Mouse (Mus musculus) kidney, embryonic 15.5 days (tissue): ENCODE data around the gene Clk1. TPM values are rescaled to one million over a fixed set of nuclear protein-coding genes. Genes with fewer than 3 reads are reported as not detected.

Source experiments
- ATAC-seq: fragments of 200-750 bp; cut with Nextera tagmentation; replicated peaks from 2 replicates; pipeline ENCODE4 v1.8.0; 2017; ENCODE audit warnings: moderate TSS enrichment; ENCODE audit not compliant: low FRiP score
- H3K27ac ChIP-seq: fragments of 300-500 bp; sonication (generic); 2 replicates; pipeline ENCODE4 v1.5.1; 2015; ENCODE audit warnings: mild to moderate bottlenecking, inconsistent platforms
- H3K27me3 ChIP-seq: fragments of 300-500 bp; sonication (generic); 2 replicates; pipeline ENCODE4 v1.6.1; 2015; ENCODE audit warnings: inconsistent platforms
- H3K36me3 ChIP-seq: fragments of 300-500 bp; sonication (generic); 2 replicates; pipeline ENCODE4 v1.6.1; 2015; ENCODE audit warnings: inconsistent platforms
- H3K4me1 ChIP-seq: fragments of 300-500 bp; sonication (generic); 2 replicates; pipeline ENCODE4 v1.6.1; 2015; ENCODE audit warnings: inconsistent platforms
- H3K4me2 ChIP-seq: fragments of 300-500 bp; sonication (generic); 2 replicates; pipeline ENCODE4 v1.6.1; 2015; ENCODE audit warnings: moderate library complexity, mild to moderate bottlenecking, inconsistent platforms
- H3K4me3 ChIP-seq: fragments of 300-500 bp; sonication (generic); replicated peaks from 2 replicates; pipeline ENCODE4 v1.5.1; 2015; ENCODE audit warnings: mild to moderate bottlenecking, inconsistent platforms
- H3K9ac ChIP-seq: fragments of 300-500 bp; sonication (generic); 2 replicates; pipeline ENCODE4 v1.6.1; 2015; ENCODE audit warnings: mild to moderate bottlenecking, inconsistent platforms
- H3K9me3 ChIP-seq: fragments of 300-500 bp; sonication (generic); replicated peaks from 2 replicates; pipeline ENCODE4 v1.6.1; 2016; ENCODE audit warnings: inconsistent platforms
- WGBS: fragments of 180-500 bp; shearing (Covaris S2); methylation state at CpG from one replicate; pipeline ENCODE4 v1.1.7; 2015; ENCODE audit warnings: mixed read lengths; 5-methylcytosine and 5-hydroxymethylcytosine counted together
- polyA plus RNA-seq: library from polyadenylated mRNA; unstranded; fragments of >200 nt; fragmentation: Nextera tagmentation; extraction: Ambion mirVana; gene quantifications from 2 replicates; pipeline ENCODE4 v1.2.1, GENCODE M21; 2015

Gene Clk1
- 185 and 199 TPM in 2 replicates for polyA plus RNA-seq

DNA sequence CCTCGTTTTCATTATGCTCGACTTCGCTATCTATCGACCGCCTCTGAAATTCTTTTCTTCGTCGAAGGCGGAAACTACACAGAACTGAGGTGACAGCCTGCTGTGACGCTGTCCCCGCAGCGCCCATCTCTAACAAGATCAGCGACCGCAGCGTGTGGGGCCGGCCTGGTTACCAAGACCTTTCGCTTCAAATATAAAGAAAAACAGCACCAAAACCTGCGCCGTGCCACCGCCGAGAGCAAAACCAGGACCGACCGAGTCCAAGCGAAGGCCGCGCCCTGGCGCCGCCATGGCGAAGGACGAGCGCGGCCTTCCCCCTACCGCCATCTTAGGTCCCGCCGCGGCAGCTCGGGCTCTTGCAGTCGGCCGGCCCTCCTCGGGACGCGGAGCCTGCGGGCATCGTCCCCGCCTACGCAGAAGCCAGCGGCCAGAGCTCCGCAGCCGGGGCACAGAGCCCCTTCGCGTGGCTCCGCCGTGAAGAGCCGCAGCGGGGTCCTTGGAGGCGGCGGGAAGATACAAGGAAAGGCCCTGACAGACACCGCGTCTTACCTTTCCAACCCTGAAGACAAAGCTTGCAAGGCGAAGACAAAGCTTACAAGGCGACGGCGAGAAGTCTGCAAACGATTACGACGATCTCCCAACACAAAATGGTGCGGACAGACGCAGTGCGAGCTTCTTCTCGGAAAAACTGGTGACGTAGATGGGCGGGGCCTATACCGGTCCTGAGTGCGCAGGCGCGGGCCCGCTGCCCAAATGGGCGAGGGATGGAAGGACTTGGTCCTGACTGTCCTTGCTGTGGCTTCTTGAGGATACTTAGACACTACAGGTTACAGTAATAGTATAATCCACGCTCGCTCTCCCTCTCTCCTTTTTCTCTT, at the start of gene Clk1:
Clk1 (minus strand) TSS at position 696 of the 878 bp plus-strand sequence.
- peak; percentile 97 for ATAC-seq
- peak within 1 kb of the TSS; percentile 99 for H3K9ac ChIP-seq
- WGBS: under 1% methylated on average over 79 of the region's 79 CpGs
- H3K4me2 ChIP-seq: peak within 1 kb of the TSS; percentile 72
- no peaks in the 10 kb centered on the region for H3K9me3 ChIP-seq
- no peaks in the 10 kb centered on the region for H3K27me3 ChIP-seq
- peaks cover 26% of the 10 kb centered on the region for H3K4me1 ChIP-seq
- peak within 1 kb of the TSS; percentile 98 for H3K27ac ChIP-seq
- peaks cover 26% of the 10 kb centered on the region for H3K36me3 ChIP-seq
- peak within 1 kb of the TSS; percentile 89 for H3K4me3 ChIP-seq

DNA sequence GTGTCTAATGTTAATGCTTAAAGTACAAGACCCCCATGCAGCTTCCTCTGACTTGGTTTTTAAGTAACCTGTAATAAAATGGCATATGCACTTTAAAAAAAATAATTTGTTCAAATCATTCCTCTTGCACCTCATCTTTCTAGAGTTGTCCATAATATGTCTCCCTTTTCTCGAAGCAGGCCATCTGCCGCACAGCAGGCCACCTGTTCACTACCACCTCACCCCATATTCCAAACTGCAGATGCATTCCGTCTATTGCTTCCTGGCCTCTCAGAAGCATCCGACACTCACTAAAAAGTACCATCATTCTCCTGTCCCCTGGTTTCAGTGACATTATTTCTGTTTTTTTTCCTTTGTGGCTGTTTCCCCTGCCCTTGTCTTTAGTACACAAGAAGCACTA, 41.7 kb upstream of the Clk1 start:
- no peaks in the 10 kb centered on the region for H3K27me3 ChIP-seq
- H3K4me2 ChIP-seq: no peak overlapping the region
- H3K9me3 ChIP-seq: no peaks in the 10 kb centered on the region
- H3K36me3 ChIP-seq: peaks cover 86% of the 10 kb centered on the region
- WGBS: 97% methylated on average over 4 of the region's 4 CpGs
- H3K9ac ChIP-seq: no peak overlapping the region
- H3K4me1 ChIP-seq: no peaks in the 10 kb centered on the region
- H3K27ac ChIP-seq: no peak overlapping the region
- no peak for ATAC-seq
- no peak overlapping the region for H3K4me3 ChIP-seq

DNA sequence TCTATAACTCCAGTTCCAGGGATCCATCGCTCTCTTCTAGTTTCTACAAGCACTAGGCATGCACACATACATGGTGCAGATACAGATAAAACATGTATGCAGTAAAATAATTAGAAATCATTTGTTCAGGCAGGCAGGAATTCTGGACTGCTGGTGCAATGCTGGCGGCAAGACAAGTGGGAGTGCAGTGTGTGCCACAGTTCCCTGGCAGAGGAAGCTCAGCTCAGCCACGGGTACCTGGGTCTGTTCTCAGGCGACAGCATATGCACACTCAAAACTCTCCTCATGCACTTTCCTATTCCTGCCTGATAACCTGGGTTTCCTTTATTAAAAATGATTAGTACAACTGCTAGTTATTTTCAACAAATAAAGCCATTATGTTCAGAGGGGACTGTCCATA, 41.2 kb upstream of the Clk1 start:
- WGBS: 92% methylated on average over 4 of the region's 4 CpGs
- H3K4me1 ChIP-seq: no peaks in the 10 kb centered on the region
- ATAC-seq: no peak
- no peaks in the 10 kb centered on the region for H3K27me3 ChIP-seq
- no peak overlapping the region for H3K27ac ChIP-seq
- no peak overlapping the region for H3K4me2 ChIP-seq
- H3K4me3 ChIP-seq: no peak overlapping the region
- H3K9me3 ChIP-seq: no peaks in the 10 kb centered on the region
- no peak overlapping the region for H3K9ac ChIP-seq
- H3K36me3 ChIP-seq: peaks cover 86% of the 10 kb centered on the region

DNA sequence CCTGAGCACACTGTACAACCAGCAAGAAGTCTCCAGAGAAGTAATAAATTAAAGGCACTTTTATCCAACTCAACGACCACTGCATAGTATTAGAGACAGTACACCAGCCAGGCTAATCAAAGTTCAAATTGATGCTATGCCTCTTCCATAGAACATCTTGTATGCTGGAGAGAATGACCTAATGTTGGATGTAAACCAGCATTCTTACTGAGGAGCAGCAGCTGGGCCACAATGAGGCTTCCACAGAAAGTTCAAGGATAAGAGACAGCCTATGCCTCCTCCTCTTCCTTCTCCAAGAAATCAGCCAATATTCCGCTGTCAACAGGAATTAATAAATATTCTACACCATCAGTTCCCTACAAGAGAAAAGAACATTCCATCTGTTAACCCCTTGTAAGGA, 40.1 kb upstream of the Clk1 start:
- 63% methylated on average over 2 of the region's 2 CpGs for WGBS
- Histone ChIP-seq H3K4me2 (no peak overlapping the region), H3K36me3 (peaks cover 86% of the 10 kb centered on the region), H3K9me3 (no peaks in the 10 kb centered on the region), H3K9ac (no peak overlapping the region), H3K27ac (no peak overlapping the region), H3K4me1 (no peaks in the 10 kb centered on the region), H3K4me3 (no peak overlapping the region), H3K27me3 (no peaks in the 10 kb centered on the region)
- ATAC-seq: no peak

DNA sequence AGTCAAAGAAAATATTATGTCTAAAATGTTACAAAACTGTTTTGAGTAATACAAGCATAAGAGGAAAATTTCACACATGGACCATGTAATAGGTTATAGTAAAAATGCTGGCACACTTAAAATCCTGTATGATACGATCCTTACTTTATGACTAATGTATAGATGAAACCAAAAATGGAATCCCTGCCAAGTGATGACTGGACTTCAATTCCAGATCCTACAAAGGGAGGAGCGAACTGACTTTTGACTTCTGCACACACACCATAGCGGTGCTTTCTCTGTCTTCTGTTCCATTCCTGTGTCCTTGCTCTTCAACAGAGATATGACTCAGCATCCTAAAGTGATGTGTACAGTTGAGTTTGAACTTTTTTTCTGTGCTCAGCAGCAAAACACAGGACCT, 36.7 kb upstream of the Clk1 start:
- Histone ChIP-seq H3K27me3 (no peaks in the 10 kb centered on the region), H3K27ac (no peak overlapping the region), H3K4me1 (no peaks in the 10 kb centered on the region), H3K9ac (no peak overlapping the region), H3K36me3 (peaks cover 100% of the 10 kb centered on the region), H3K9me3 (no peaks in the 10 kb centered on the region), H3K4me3 (no peak overlapping the region), H3K4me2 (no peak overlapping the region)
- ATAC-seq: no peak
- WGBS: 95% methylated on average over 3 of the region's 3 CpGs

DNA sequence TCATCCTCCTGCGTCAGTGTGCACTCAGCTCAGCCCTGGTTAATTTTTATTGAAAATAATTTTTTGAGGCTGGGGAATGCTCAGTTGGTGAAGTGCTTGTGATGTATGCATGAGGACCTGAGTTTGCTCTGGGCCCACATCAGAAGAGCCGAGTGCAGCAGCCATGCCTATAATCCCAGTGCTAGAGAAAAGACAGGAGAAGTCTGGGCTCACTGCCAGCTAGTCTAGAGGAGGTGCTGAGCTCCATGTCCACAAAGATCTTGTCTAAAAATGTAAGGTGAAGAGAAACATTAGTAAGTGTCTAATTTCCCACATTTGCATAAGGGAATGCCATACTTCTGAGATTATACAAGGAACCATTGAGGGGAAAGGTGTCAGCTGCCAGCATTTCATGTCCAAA, 35.0 kb upstream of the Clk1 start:
- no peaks in the 10 kb centered on the region for H3K9me3 ChIP-seq
- no peak for ATAC-seq
- H3K36me3 ChIP-seq: peaks cover 100% of the 10 kb centered on the region
- no peaks in the 10 kb centered on the region for H3K27me3 ChIP-seq
- H3K27ac ChIP-seq: no peak overlapping the region
- H3K4me3 ChIP-seq: no peak overlapping the region
- no peaks in the 10 kb centered on the region for H3K4me1 ChIP-seq
- 82% methylated on average over 2 of the region's 2 CpGs for WGBS
- H3K4me2 ChIP-seq: no peak overlapping the region
- no peak overlapping the region for H3K9ac ChIP-seq

DNA sequence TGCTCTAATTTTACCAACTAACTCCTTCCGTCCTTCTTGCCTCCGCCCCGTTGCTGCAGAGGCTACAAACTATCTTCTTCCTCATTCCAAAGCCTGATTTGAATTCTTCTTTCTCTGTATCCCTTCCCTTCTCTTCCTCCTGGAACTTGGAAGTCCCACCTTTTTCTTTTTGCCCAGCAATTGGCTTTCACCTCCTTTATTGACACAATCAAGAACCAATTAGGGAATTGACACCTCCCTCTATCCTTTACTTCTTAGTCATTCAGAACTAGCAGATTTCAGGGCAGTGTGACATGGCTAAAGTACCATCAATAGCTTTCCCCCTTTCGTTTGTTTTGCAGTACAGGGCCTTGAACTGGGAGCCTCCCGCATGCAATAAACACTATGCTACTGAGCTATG, 34.3 kb upstream of the Clk1 start:
- no peak for ATAC-seq
- Histone ChIP-seq H3K9ac (no peak overlapping the region), H3K9me3 (no peaks in the 10 kb centered on the region), H3K4me3 (no peak overlapping the region), H3K27me3 (no peaks in the 10 kb centered on the region), H3K4me1 (no peaks in the 10 kb centered on the region), H3K27ac (no peak overlapping the region), H3K4me2 (no peak overlapping the region), H3K36me3 (peaks cover 100% of the 10 kb centered on the region)
- WGBS: 75% methylated on average over 5 of the region's 5 CpGs

DNA sequence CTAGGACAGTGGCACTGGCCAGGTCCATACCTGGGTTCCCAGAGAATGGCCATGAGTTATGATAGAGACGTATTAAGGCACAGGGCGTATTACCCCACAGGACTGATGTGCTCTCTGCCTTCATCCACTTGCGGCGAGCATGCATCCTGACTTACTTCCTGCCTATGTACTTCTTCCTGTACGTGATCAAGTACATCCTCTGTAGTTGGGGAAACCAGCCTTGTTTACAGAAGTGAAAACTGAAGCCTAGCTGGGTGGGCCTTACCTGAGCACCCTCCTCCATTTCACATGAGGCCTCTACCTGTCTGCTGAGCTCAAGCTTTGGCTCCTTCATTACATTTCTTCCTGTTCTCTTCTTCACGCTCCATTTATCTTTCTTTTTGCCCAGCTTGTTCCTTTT, 30.4 kb upstream of the Clk1 start:
- no peak overlapping the region for H3K9ac ChIP-seq
- H3K27ac ChIP-seq: no peak overlapping the region
- H3K27me3 ChIP-seq: no peaks in the 10 kb centered on the region
- peaks cover 94% of the 10 kb centered on the region for H3K36me3 ChIP-seq
- H3K9me3 ChIP-seq: no peaks in the 10 kb centered on the region
- 83% methylated on average over 6 of the region's 6 CpGs for WGBS
- no peaks in the 10 kb centered on the region for H3K4me1 ChIP-seq
- H3K4me2 ChIP-seq: no peak overlapping the region
- no peak for ATAC-seq
- no peak overlapping the region for H3K4me3 ChIP-seq

DNA sequence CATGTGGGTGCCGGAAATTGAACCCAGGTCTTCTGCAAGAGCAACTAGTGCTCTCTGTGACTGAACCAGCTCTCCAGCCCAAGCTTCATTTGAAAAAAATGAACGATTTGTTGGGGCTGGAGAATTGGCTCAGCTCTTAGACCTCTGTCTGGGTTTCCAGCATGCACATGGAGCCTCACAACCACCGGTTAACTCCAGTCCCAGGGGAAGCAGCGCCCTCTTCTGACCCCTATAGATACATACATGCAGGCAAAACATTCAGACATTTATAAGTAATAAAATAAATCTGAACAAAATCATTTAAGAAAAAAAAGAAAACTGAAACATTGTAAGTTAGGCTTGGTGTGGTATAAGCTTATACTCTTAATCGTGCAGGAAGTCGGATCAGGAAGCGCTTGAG, 24.5 kb upstream of the Clk1 start:
- H3K9ac ChIP-seq: no peak overlapping the region
- no peak overlapping the region for H3K4me2 ChIP-seq
- H3K27me3 ChIP-seq: no peaks in the 10 kb centered on the region
- ATAC-seq: no peak
- peaks cover 26% of the 10 kb centered on the region for H3K4me1 ChIP-seq
- WGBS: 83% methylated on average over 7 of the region's 7 CpGs
- H3K27ac ChIP-seq: no peak overlapping the region
- H3K9me3 ChIP-seq: no peaks in the 10 kb centered on the region
- peaks cover 52% of the 10 kb centered on the region for H3K36me3 ChIP-seq
- no peak overlapping the region for H3K4me3 ChIP-seq

DNA sequence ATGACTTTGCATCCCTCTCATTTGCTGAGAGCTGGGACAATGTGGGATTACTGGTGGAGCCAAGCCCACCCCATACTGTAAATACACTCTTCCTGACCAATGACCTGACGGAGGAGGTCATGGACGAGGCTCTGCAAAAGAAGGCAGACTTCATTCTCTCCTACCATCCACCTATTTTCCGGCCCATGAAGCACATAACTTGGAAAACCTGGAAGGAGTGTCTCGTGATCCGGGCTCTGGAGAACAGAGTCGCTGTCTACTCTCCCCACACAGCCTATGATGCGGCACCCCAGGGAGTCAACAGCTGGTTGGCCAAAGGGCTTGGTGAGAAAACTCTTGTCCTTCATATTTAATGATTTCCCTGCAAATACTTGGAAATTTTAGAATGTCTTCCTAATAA, 23.9 kb upstream of the Clk1 start:
- H3K27ac ChIP-seq: no peak overlapping the region
- peaks cover 26% of the 10 kb centered on the region for H3K4me1 ChIP-seq
- H3K9me3 ChIP-seq: no peaks in the 10 kb centered on the region
- no peak for ATAC-seq
- no peak overlapping the region for H3K4me3 ChIP-seq
- peaks cover 46% of the 10 kb centered on the region for H3K36me3 ChIP-seq
- H3K4me2 ChIP-seq: no peak overlapping the region
- WGBS: 78% methylated on average over 7 of the region's 7 CpGs
- no peak overlapping the region for H3K9ac ChIP-seq
- no peaks in the 10 kb centered on the region for H3K27me3 ChIP-seq

DNA sequence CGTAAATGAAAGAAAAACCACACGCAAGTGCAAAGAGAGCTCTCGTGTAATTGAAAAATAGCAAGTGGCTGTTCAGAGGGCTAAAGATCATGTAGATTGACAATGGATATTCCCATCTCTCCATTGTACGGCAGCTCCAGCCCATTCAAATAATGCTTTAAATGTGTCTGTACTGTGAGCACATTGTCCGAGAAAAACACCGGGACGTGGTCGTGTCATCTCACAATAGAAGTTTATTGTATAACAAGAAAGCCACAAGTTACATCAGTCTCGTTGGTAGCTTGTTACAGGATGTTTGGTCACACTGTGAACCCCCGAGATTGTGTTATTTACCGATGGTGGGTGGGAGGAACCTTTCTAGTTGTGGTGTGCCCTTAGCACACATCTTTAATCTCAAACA, 22.0 kb upstream of the Clk1 start:
- Histone ChIP-seq H3K4me2 (peak overlapping the region; percentile 75), H3K4me3 (peak overlapping the region; percentile 62), H3K4me1 (peaks cover 26% of the 10 kb centered on the region), H3K36me3 (peaks cover 46% of the 10 kb centered on the region), H3K27me3 (no peaks in the 10 kb centered on the region), H3K9ac (peak overlapping the region; percentile 72), H3K9me3 (no peaks in the 10 kb centered on the region), H3K27ac (peak overlapping the region; percentile 94)
- WGBS: 6% methylated on average over 11 of the region's 11 CpGs
- ATAC-seq: no peak

DNA sequence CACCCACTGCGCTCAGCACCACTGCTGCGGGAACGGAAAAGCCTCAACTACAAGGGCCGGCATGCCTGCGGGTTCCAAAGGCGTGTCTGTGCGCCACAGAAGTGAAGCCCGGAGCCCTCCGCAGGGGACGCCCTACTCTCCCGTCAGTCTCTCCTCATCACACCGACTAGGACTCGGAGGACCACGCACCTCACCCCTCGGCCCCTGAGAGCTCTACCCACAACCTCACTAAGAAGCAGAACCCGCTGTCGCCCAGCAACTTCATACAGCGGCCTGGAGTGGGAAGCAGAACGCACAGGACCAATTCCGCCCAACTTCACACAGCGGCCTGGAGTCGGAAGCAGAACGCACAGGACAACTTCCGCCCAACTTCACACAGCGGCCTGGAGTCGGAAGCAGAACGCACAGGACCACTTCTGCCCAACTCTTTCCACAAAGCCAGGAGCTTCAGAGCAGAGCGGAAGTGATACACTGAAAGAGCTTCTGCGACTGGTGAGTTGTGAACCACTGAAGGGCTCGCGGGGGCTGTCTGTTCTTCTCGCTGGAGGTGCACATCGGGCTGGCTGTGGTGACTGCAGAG, 21.4 kb upstream of the Clk1 start, which contains the start of the genes Nif3l1 and Ppil3:
Nif3l1 (plus strand) TSS at position 9 of the 580 bp plus-strand sequence.
Ppil3 (minus strand) TSS at position 344 of the 580 bp plus-strand sequence.
- no peaks in the 10 kb centered on the region for H3K9me3 ChIP-seq
- no peaks in the 10 kb centered on the region for H3K27me3 ChIP-seq
- H3K27ac ChIP-seq: peak within 1 kb of the TSS; percentile 94
- peak; percentile 97 for ATAC-seq
- peak within 1 kb of the TSS; percentile 62 for H3K4me3 ChIP-seq
- 0% methylated on average over 33 of the region's 33 CpGs for WGBS
- peaks cover 46% of the 10 kb centered on the region for H3K36me3 ChIP-seq
- peak within 1 kb of the TSS; percentile 75 for H3K4me2 ChIP-seq
- peaks cover 26% of the 10 kb centered on the region for H3K4me1 ChIP-seq
- H3K9ac ChIP-seq: peak within 1 kb of the TSS; percentile 72
